Mouse (Mus musculus) testis, adult 2 months (tissue): ENCODE results near the gene Tln2.

ENCODE experiments used
- CTCF ChIP-seq: fragments of 200-500 bp; IDR thresholded peaks from 2 replicates; pipeline ENCODE4 v1.5.1; 2012; ENCODE audit warnings: low read depth, mild to moderate bottlenecking, inconsistent platforms, low read length, moderate library complexity; ENCODE audit not compliant: control insufficient read depth, insufficient read depth, insufficient replicate concordance
- POLR2A ChIP-seq: fragments of 200-500 bp; IDR thresholded peaks from 2 replicates; pipeline ENCODE4 v1.6.1; 2012; ENCODE audit warnings: low read depth, mild to moderate bottlenecking, inconsistent platforms, low read length, moderate library complexity; ENCODE audit not compliant: control insufficient read depth

DNA sequence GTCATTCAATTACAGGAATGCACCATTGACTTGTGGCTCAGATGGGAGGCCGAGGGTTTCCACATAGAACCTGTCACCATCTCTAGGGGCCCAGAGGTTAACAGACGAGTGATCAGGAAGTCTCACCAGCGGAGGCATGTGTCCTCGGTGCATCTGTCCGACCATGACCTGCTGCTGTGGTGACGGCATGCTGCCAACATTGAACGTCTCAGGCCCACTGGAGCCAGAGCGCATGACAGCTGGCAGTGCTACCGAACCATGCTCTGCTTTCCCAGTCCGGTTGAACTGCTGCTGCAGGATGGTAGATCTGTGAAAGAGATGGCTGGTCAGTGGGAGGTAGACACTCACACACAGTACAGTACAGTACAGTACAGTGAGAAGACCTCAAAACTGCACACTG, 197.0 kb downstream of the Tln2 start:
- no peak for TF ChIP-seq CTCF
- TF ChIP-seq POLR2A = no peak
